Mouse (Mus musculus) testis, adult 2 months (tissue): ENCODE data around the gene Rhoj.

Experiments used
- CTCF ChIP-seq: fragments of 200-500 bp; IDR thresholded peaks from 2 replicates; pipeline ENCODE4 v1.5.1; 2012; ENCODE audit warnings: low read depth, mild to moderate bottlenecking, inconsistent platforms, low read length, moderate library complexity; ENCODE audit not compliant: control insufficient read depth, insufficient read depth, insufficient replicate concordance
- POLR2A ChIP-seq: fragments of 200-500 bp; IDR thresholded peaks from 2 replicates; pipeline ENCODE4 v1.6.1; 2012; ENCODE audit warnings: low read depth, mild to moderate bottlenecking, inconsistent platforms, low read length, moderate library complexity; ENCODE audit not compliant: control insufficient read depth

- TF ChIP-seq CTCF (no peak), POLR2A (no peak)
Measured at GRCm38 (mm10) chr12:75339894-75340293, 31.8 kb downstream of the Rhoj start.
